Mouse (Mus musculus): ENCODE data around the gene Scimp. TPM values are rescaled to one million over a fixed set of nuclear protein-coding genes. Genes with fewer than 3 reads are reported as not detected.
A peak's percentile ranks its signal among the peaks of the same experiment; 100 is the strongest.

Scimp gene
- polyA plus RNA-seq, 1 experiment, result not detected

GRCm38 (mm10) chr11:70843701-70844551 lies 31.5 kb upstream of the Scimp start:
- Histone ChIP-seq H3K79me2 (ENCODE audit: control insufficient read depth, insufficient read depth) (peaks cover 44% of the 10 kb centered on the region), H3K4me3 (ENCODE audit: insufficient read depth, poor library complexity, severe bottlenecking) (peak overlapping the region; percentile 93), H3K79me3 (ENCODE audit: low read depth) (peaks cover 35% of the 10 kb centered on the region), H3ac (ENCODE audit: control insufficient read depth, insufficient read length, low read depth) (peak overlapping the region; percentile 31), H3K36me3 (ENCODE audit: control insufficient read depth, insufficient read depth) (peaks cover 3% of the 10 kb centered on the region), H3K27me3 (ENCODE audit: control insufficient read depth, insufficient read depth, insufficient read length) (no peaks in the 10 kb centered on the region)
- TF ChIP-seq MYOG (IDR thresholded peaks at IDR 0.05; ENCODE audit: control insufficient read depth, extremely low read depth, insufficient read length) (no peak), FOSL1 (IDR thresholded peaks at IDR 0.05; ENCODE audit: insufficient read depth, low read length, poor library complexity, severe bottlenecking) (no peak), CEBPB (IDR thresholded peaks at IDR 0.05; ENCODE audit: low read depth) (no peak), MAX (IDR thresholded peaks at IDR 0.05) (no peak)

GRCm38 (mm10) chr11:70842983-70843382 lies 30.6 kb upstream of the Scimp start:
- TF ChIP-seq FOSL1 (IDR thresholded peaks at IDR 0.05; ENCODE audit: insufficient read depth, low read length, poor library complexity, severe bottlenecking), result no peak
- no peak for TF ChIP-seq CEBPB (IDR thresholded peaks at IDR 0.05; ENCODE audit: low read depth)
- TF ChIP-seq MYOD1 (IDR thresholded peaks at IDR 0.05; ENCODE audit: control insufficient read depth, insufficient read length, low read depth), result no peak
- no peak for TF ChIP-seq CTCF (IDR thresholded peaks at IDR 0.05; ENCODE audit: control insufficient read depth, insufficient read depth, insufficient read length)
- no peak for TF ChIP-seq MYOG (IDR thresholded peaks at IDR 0.05; ENCODE audit: control insufficient read depth, extremely low read depth, insufficient read length)
- TF ChIP-seq MAX (IDR thresholded peaks at IDR 0.05), result no peak
- TF ChIP-seq USF1 (IDR thresholded peaks at IDR 0.05; ENCODE audit: low read depth), result no peak
- no peak overlapping the region for H3ac ChIP-seq (ENCODE audit: control insufficient read depth, insufficient read length, low read depth)
- H3K79me3 ChIP-seq (ENCODE audit: low read depth), result peaks cover 29% of the 10 kb centered on the region
- H3K4me3 ChIP-seq (ENCODE audit: insufficient read depth, poor library complexity, severe bottlenecking), result no peak overlapping the region
- no peaks in the 10 kb centered on the region for H3K27me3 ChIP-seq (ENCODE audit: control insufficient read depth, insufficient read depth, insufficient read length)
- peaks cover 34% of the 10 kb centered on the region for H3K79me2 ChIP-seq (ENCODE audit: control insufficient read depth, insufficient read depth)
- H3K36me3 ChIP-seq (ENCODE audit: control insufficient read depth, insufficient read depth), result no peaks in the 10 kb centered on the region

- Histone ChIP-seq H3K36me3 (ENCODE audit: control insufficient read depth, insufficient read depth) (no peaks in the 10 kb centered on the region), H3K27me3 (ENCODE audit: control insufficient read depth, insufficient read depth, insufficient read length) (no peaks in the 10 kb centered on the region), H3K79me3 (ENCODE audit: low read depth) (no peaks in the 10 kb centered on the region), H3K4me3 (ENCODE audit: insufficient read depth, poor library complexity, severe bottlenecking) (no peak overlapping the region), H3K79me2 (ENCODE audit: control insufficient read depth, insufficient read depth) (no peaks in the 10 kb centered on the region), H3ac (ENCODE audit: control insufficient read depth, insufficient read length, low read depth) (no peak overlapping the region)
- no peak for TF ChIP-seq MYOG (IDR thresholded peaks at IDR 0.05; ENCODE audit: control insufficient read depth, extremely low read depth, insufficient read length)
- TF ChIP-seq CEBPB (IDR thresholded peaks at IDR 0.05; ENCODE audit: low read depth), result no peak
- TF ChIP-seq MYOD1 (IDR thresholded peaks at IDR 0.05; ENCODE audit: control insufficient read depth, insufficient read length, low read depth), result no peak
- no peak for TF ChIP-seq CTCF (IDR thresholded peaks at IDR 0.05; ENCODE audit: control insufficient read depth, insufficient read depth, insufficient read length)
- TF ChIP-seq MAX (IDR thresholded peaks at IDR 0.05), result no peak
Measured at GRCm38 (mm10) chr11:70838610-70839009, 26.2 kb upstream of the Scimp start.

- no peak overlapping the region for H3ac ChIP-seq (ENCODE audit: control insufficient read depth, insufficient read length, low read depth)
- no peaks in the 10 kb centered on the region for H3K79me3 ChIP-seq (ENCODE audit: low read depth)
- no peaks in the 10 kb centered on the region for H3K36me3 ChIP-seq (ENCODE audit: control insufficient read depth, insufficient read depth)
- no peaks in the 10 kb centered on the region for H3K27me3 ChIP-seq (ENCODE audit: control insufficient read depth, insufficient read depth, insufficient read length)
- no peaks in the 10 kb centered on the region for H3K79me2 ChIP-seq (ENCODE audit: control insufficient read depth, insufficient read depth)
- H3K4me3 ChIP-seq (ENCODE audit: insufficient read depth, poor library complexity, severe bottlenecking), result no peak overlapping the region
- TF ChIP-seq MAX (IDR thresholded peaks at IDR 0.05), result no peak
- no peak for TF ChIP-seq MYOG (IDR thresholded peaks at IDR 0.05; ENCODE audit: control insufficient read depth, extremely low read depth, insufficient read length)
- TF ChIP-seq MYOD1 (IDR thresholded peaks at IDR 0.05; ENCODE audit: control insufficient read depth, insufficient read length, low read depth), result no peak
- no peak for TF ChIP-seq CTCF (IDR thresholded peaks at IDR 0.05; ENCODE audit: control insufficient read depth, insufficient read depth, insufficient read length)
- no peak for TF ChIP-seq FOSL1 (IDR thresholded peaks at IDR 0.05; ENCODE audit: insufficient read depth, low read length, poor library complexity, severe bottlenecking)
- no peak for TF ChIP-seq CEBPB (IDR thresholded peaks at IDR 0.05; ENCODE audit: low read depth)
- TF ChIP-seq USF1 (IDR thresholded peaks at IDR 0.05; ENCODE audit: low read depth), result no peak
Measured at GRCm38 (mm10) chr11:70837031-70837430, 24.6 kb upstream of the Scimp start.

GRCm38 (mm10) chr11:70835381-70835831 lies 23.0 kb upstream of the Scimp start:
- Histone ChIP-seq H3K4me3 (ENCODE audit: insufficient read depth, poor library complexity, severe bottlenecking) (no peak overlapping the region), H3K36me3 (ENCODE audit: control insufficient read depth, insufficient read depth) (no peaks in the 10 kb centered on the region), H3K79me3 (ENCODE audit: low read depth) (no peaks in the 10 kb centered on the region), H3K27me3 (ENCODE audit: control insufficient read depth, insufficient read depth, insufficient read length) (no peaks in the 10 kb centered on the region), H3K79me2 (ENCODE audit: control insufficient read depth, insufficient read depth) (no peaks in the 10 kb centered on the region), H3ac (ENCODE audit: control insufficient read depth, insufficient read length, low read depth) (no peak overlapping the region)
- TF ChIP-seq FOSL1 (IDR thresholded peaks at IDR 0.05; ENCODE audit: insufficient read depth, low read length, poor library complexity, severe bottlenecking), result no peak
- no peak for TF ChIP-seq USF1 (IDR thresholded peaks at IDR 0.05; ENCODE audit: low read depth)
- TF ChIP-seq CEBPB (IDR thresholded peaks at IDR 0.05; ENCODE audit: low read depth), result no peak
- no peak for TF ChIP-seq MYOD1 (IDR thresholded peaks at IDR 0.05; ENCODE audit: control insufficient read depth, insufficient read length, low read depth)
- TF ChIP-seq CTCF (IDR thresholded peaks at IDR 0.05; ENCODE audit: control insufficient read depth, insufficient read depth, insufficient read length), result no peak
- no peak for TF ChIP-seq MYOG (IDR thresholded peaks at IDR 0.05; ENCODE audit: control insufficient read depth, extremely low read depth, insufficient read length)
- TF ChIP-seq MAX (IDR thresholded peaks at IDR 0.05), result no peak

Data from C2C12 (cell line).